Mouse (Mus musculus): ENCODE measurements around the gene Dock6. TPM values are rescaled to one million over a fixed set of nuclear protein-coding genes. Genes with fewer than 3 reads are reported as not detected.
A peak's percentile ranks its signal among the peaks of the same experiment; 100 is the strongest.

Gene Dock6
- polyA plus RNA-seq, 1 experiment, result 47.6 TPM

- Histone ChIP-seq H3K36me3 (ENCODE audit: control insufficient read depth, insufficient read depth, low read length) (no peaks in the 10 kb centered on the region), H3K4me1 (ENCODE audit: control insufficient read depth, insufficient read depth, insufficient read length) (no peaks in the 10 kb centered on the region), H3K27me3 (ENCODE audit: control insufficient read depth, insufficient read depth, low read length) (no peaks in the 10 kb centered on the region), H3K4me3 (ENCODE audit: extremely low read depth, insufficient read depth, insufficient read length) (no peak overlapping the region), H3K27ac (ENCODE audit: insufficient read depth, low read length) (no peak overlapping the region)
- WGBS, result 85% methylated on average over 4 of the region's 4 CpGs
- no peak for DNase-seq (ENCODE audit: low read depth in 1 of 2, low spot score in 2 of 2)
- no peak for TF ChIP-seq CTCF (IDR thresholded peaks at IDR 0.05; ENCODE audit: extremely low read depth, insufficient read depth, insufficient read length, insufficient replicate concordance)
- no peak for TF ChIP-seq POLR2A (IDR thresholded peaks at IDR 0.05; ENCODE audit: low read depth, low read length)
Observed at GRCm38 (mm10) chr9:21818125-21818524, 34.3 kb downstream of the Dock6 start.

GRCm38 (mm10) chr9:21816716-21817305 lies 35.6 kb downstream of the Dock6 start:
- DNase-seq (ENCODE audit: low read depth in 1 of 2, low spot score in 2 of 2), result no peak
- 62% methylated on average over 9 of the region's 9 CpGs for WGBS

GRCm38 (mm10) chr9:21811170-21811569 lies 41.3 kb downstream of the Dock6 start:
- H3K4me1 ChIP-seq (ENCODE audit: control insufficient read depth, insufficient read depth, insufficient read length), result no peaks in the 10 kb centered on the region
- TF ChIP-seq POLR2A (IDR thresholded peaks at IDR 0.05; ENCODE audit: low read depth, low read length) (no peak), CTCF (IDR thresholded peaks at IDR 0.05; ENCODE audit: extremely low read depth, insufficient read depth, insufficient read length, insufficient replicate concordance) (no peak)
- no peak overlapping the region for H3K27ac ChIP-seq (ENCODE audit: insufficient read depth, low read length)
- no peaks in the 10 kb centered on the region for H3K36me3 ChIP-seq (ENCODE audit: control insufficient read depth, insufficient read depth, low read length)
- DNase-seq (ENCODE audit: low read depth in 1 of 2, low spot score in 2 of 2), result no peak
- no peak overlapping the region for H3K4me3 ChIP-seq (ENCODE audit: extremely low read depth, insufficient read depth, insufficient read length)
- H3K27me3 ChIP-seq (ENCODE audit: control insufficient read depth, insufficient read depth, low read length), result no peaks in the 10 kb centered on the region
- WGBS, result 54% methylated on average over 5 of the region's 5 CpGs

More at GRCm38 (mm10) chr9:21816716-21817305, 35.6 kb downstream of the Dock6 start:
- Histone ChIP-seq H3K27me3 (ENCODE audit: control insufficient read depth, insufficient read depth, low read length) (no peaks in the 10 kb centered on the region), H3K27ac (ENCODE audit: insufficient read depth, low read length) (no peak overlapping the region), H3K4me1 (ENCODE audit: control insufficient read depth, insufficient read depth, insufficient read length) (no peaks in the 10 kb centered on the region), H3K4me3 (ENCODE audit: extremely low read depth, insufficient read depth, insufficient read length) (no peak overlapping the region), H3K36me3 (ENCODE audit: control insufficient read depth, insufficient read depth, low read length) (no peaks in the 10 kb centered on the region)
- no peak for TF ChIP-seq CTCF (IDR thresholded peaks at IDR 0.05; ENCODE audit: extremely low read depth, insufficient read depth, insufficient read length, insufficient replicate concordance)
- TF ChIP-seq POLR2A (IDR thresholded peaks at IDR 0.05; ENCODE audit: low read depth, low read length), result no peak

GRCm38 (mm10) chr9:21808561-21808960 lies 43.9 kb downstream of the Dock6 start:
- no peak for TF ChIP-seq CTCF (IDR thresholded peaks at IDR 0.05; ENCODE audit: extremely low read depth, insufficient read depth, insufficient read length, insufficient replicate concordance)
- no peak for TF ChIP-seq POLR2A (IDR thresholded peaks at IDR 0.05; ENCODE audit: low read depth, low read length)
- no peak overlapping the region for H3K4me3 ChIP-seq (ENCODE audit: extremely low read depth, insufficient read depth, insufficient read length)
- no peak overlapping the region for H3K27ac ChIP-seq (ENCODE audit: insufficient read depth, low read length)
- no peaks in the 10 kb centered on the region for H3K27me3 ChIP-seq (ENCODE audit: control insufficient read depth, insufficient read depth, low read length)
- no peaks in the 10 kb centered on the region for H3K36me3 ChIP-seq (ENCODE audit: control insufficient read depth, insufficient read depth, low read length)
- WGBS, result 59% methylated on average over 3 of the region's 3 CpGs
- H3K4me1 ChIP-seq (ENCODE audit: control insufficient read depth, insufficient read depth, insufficient read length), result no peaks in the 10 kb centered on the region
- DNase-seq (ENCODE audit: low read depth in 1 of 2, low spot score in 2 of 2), result no peak

GRCm38 (mm10) chr9:21806976-21807375 lies 45.5 kb downstream of the Dock6 start:
- Histone ChIP-seq H3K4me3 (ENCODE audit: extremely low read depth, insufficient read depth, insufficient read length) (no peak overlapping the region), H3K27me3 (ENCODE audit: control insufficient read depth, insufficient read depth, low read length) (no peaks in the 10 kb centered on the region), H3K36me3 (ENCODE audit: control insufficient read depth, insufficient read depth, low read length) (no peaks in the 10 kb centered on the region), H3K4me1 (ENCODE audit: control insufficient read depth, insufficient read depth, insufficient read length) (no peaks in the 10 kb centered on the region), H3K27ac (ENCODE audit: insufficient read depth, low read length) (no peak overlapping the region)
- 75% methylated on average over 11 of the region's 11 CpGs for WGBS
- no peak for TF ChIP-seq CTCF (IDR thresholded peaks at IDR 0.05; ENCODE audit: extremely low read depth, insufficient read depth, insufficient read length, insufficient replicate concordance)
- no peak for TF ChIP-seq POLR2A (IDR thresholded peaks at IDR 0.05; ENCODE audit: low read depth, low read length)
- no peak for DNase-seq (ENCODE audit: low read depth in 1 of 2, low spot score in 2 of 2)

GRCm38 (mm10) chr9:21806363-21806762 lies 46.1 kb downstream of the Dock6 start:
- Histone ChIP-seq H3K4me3 (ENCODE audit: extremely low read depth, insufficient read depth, insufficient read length) (no peak overlapping the region), H3K27me3 (ENCODE audit: control insufficient read depth, insufficient read depth, low read length) (no peaks in the 10 kb centered on the region), H3K36me3 (ENCODE audit: control insufficient read depth, insufficient read depth, low read length) (no peaks in the 10 kb centered on the region), H3K27ac (ENCODE audit: insufficient read depth, low read length) (no peak overlapping the region), H3K4me1 (ENCODE audit: control insufficient read depth, insufficient read depth, insufficient read length) (no peaks in the 10 kb centered on the region)
- DNase-seq (ENCODE audit: low read depth in 1 of 2, low spot score in 2 of 2), result no peak
- TF ChIP-seq CTCF (IDR thresholded peaks at IDR 0.05; ENCODE audit: extremely low read depth, insufficient read depth, insufficient read length, insufficient replicate concordance) (no peak), POLR2A (IDR thresholded peaks at IDR 0.05; ENCODE audit: low read depth, low read length) (no peak)
- 22% methylated on average over 3 of the region's 3 CpGs for WGBS

GRCm38 (mm10) chr9:21803986-21804644 lies 48.3 kb downstream of the Dock6 start:
- Histone ChIP-seq H3K4me3 (ENCODE audit: extremely low read depth, insufficient read depth, insufficient read length) (no peak overlapping the region), H3K27ac (ENCODE audit: insufficient read depth, low read length) (no peak overlapping the region), H3K36me3 (ENCODE audit: control insufficient read depth, insufficient read depth, low read length) (no peaks in the 10 kb centered on the region), H3K4me1 (ENCODE audit: control insufficient read depth, insufficient read depth, insufficient read length) (no peaks in the 10 kb centered on the region), H3K27me3 (ENCODE audit: control insufficient read depth, insufficient read depth, low read length) (no peaks in the 10 kb centered on the region)
- TF ChIP-seq POLR2A (IDR thresholded peaks at IDR 0.05; ENCODE audit: low read depth, low read length) (no peak), CTCF (IDR thresholded peaks at IDR 0.05; ENCODE audit: extremely low read depth, insufficient read depth, insufficient read length, insufficient replicate concordance) (peak; percentile 93)
- WGBS, result 44% methylated on average over 13 of the region's 13 CpGs
- DNase-seq (ENCODE audit: low read depth in 1 of 2, low spot score in 2 of 2), result peak; percentile 25 to 66
